Mouse (Mus musculus) C2C12 (cell line): ENCODE results near the gene Foxp2.

Source experiments
- CTCF ChIP-seq: IDR thresholded peaks from one replicate; pipeline ENCODE4 v1.5.1; 2011; ENCODE audit not compliant: control insufficient read depth, insufficient read depth, insufficient read length
- MAX ChIP-seq: IDR thresholded peaks from one replicate; pipeline ENCODE4 v1.6.1; 2011; ENCODE audit warnings: mild to moderate bottlenecking, control low read depth
- USF1 ChIP-seq: IDR thresholded peaks from one replicate; pipeline ENCODE4 v1.6.1; 2011; ENCODE audit warnings: low read depth, mild to moderate bottlenecking, control low read depth, moderate library complexity

DNA sequence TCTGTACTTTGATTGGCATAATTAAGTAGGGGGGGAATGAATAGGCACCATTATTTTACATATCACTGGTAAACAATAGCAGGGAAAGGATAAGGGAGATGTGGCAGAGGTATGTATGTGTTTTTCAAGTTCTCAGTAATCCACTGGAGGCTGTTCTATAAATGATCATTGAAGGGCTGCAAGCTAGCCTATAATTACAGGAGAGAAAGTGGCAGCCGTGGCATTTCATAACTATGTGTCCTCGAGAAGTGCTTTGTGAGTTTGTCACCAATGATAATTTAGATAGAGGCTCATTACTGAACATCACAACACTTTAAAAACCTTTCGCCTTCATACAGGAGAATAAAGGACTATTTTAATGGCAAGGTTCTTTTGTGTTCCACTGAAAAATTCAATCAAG lies 500.0 kb downstream of the Foxp2 start:
- no peak for TF ChIP-seq CTCF
- TF ChIP-seq MAX: no peak
- no peak for TF ChIP-seq USF1
